Mouse (Mus musculus) thymus, postnatal 10 days (tissue): ENCODE measurements at regions not wholly inside any gene's neighbourhood (a gene's known extent, or its start where the extent isn't known, plus 50 kb on each side); places are given as distances from the start of the nearest gene placed in this dataset.

Experiments
- DNase-seq, 2 experiments: peaks; one replicate each; pipeline ENCODE4 v3.0.0; 2021; ENCODE audit warnings: low spot score in 2 of 2

DNA sequence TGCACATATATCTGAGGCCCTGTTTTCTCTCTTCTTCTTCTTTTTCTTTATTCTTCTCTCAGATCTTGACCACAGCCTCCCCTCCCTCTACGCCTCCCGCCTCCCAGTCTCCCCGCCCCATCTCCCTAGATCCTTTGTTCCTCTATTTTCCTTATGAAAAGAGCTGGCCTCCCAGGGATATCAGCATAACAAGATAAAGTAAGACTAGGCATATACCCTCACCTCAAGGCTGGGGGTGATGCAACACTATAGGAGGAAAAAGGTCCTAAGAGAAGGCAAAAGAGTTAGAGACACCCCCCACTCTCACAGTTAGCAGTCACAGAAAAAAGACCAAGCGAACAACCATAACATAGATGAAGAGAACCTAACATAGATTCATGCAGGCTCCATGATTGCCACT, 57.5 kb upstream of the Pgrmc2 start:
- no peak for DNase-seq

GRCm38 (mm10) chr3:41137931-41138330, 55.1 kb upstream of the Pgrmc2 start:
- no peak for DNase-seq

GRCm38 (mm10) chr3:41132889-41133288, 50.0 kb upstream of the Pgrmc2 start:
- no peak for DNase-seq
